Mouse (Mus musculus): ENCODE measurements at regions not wholly inside any gene's neighbourhood (a gene's known extent, or its start where the extent isn't known, plus 50 kb on each side); places are given as distances from the start of the nearest gene placed in this dataset.
A peak's percentile ranks its signal among the peaks of the same experiment; 100 is the strongest.
"Not testable (repeated sequence)": the region's sequence is repeated elsewhere in the genome, so short reads cannot be mapped to it uniquely, and the experiment has no call there.

DNA sequence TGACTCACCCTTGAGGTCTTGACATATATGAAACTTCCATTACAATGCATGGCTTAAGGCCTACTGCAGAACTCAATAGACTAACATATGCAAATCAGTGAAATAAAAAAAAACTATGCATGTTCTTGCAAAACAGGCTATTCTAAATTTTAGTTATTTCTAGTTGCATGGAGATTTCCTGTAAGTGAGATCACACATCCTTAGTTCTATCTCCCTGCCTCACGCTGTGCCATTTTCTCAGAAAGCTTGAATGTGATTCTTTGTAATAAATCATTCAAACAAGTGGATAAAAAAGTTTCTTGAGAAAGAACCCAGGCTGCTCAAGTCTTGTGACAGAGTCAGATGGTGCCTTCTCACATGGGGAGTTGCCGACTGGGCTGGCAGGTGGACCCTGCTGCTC is 228.9 kb upstream of the Gap43 start:
- intact Hi-C loops (cut with DNase I), result no loop called here
- DNase-seq, result no peak

DNA sequence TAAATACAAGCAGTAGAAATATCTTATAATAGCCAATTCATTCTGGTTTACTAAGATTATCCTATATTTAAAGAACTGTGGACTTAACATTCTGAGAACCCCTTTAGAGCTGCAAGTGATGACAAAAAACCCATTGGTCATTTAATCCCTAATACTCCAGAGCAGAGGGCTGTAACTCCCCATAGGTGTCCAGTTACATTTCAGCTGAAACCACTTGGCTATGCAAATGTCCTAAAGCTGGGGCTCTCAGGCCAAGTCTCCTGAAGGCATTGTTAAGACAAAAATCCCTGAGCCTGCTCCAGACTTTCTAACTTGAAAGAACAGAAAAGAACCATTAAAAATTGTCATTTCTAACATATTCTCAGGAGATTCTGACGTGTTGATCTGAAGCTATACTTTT is 209.1 kb upstream of the Gap43 start:
- DNase-seq, result no peak
- intact Hi-C loops (cut with DNase I), result no loop called here

DNA sequence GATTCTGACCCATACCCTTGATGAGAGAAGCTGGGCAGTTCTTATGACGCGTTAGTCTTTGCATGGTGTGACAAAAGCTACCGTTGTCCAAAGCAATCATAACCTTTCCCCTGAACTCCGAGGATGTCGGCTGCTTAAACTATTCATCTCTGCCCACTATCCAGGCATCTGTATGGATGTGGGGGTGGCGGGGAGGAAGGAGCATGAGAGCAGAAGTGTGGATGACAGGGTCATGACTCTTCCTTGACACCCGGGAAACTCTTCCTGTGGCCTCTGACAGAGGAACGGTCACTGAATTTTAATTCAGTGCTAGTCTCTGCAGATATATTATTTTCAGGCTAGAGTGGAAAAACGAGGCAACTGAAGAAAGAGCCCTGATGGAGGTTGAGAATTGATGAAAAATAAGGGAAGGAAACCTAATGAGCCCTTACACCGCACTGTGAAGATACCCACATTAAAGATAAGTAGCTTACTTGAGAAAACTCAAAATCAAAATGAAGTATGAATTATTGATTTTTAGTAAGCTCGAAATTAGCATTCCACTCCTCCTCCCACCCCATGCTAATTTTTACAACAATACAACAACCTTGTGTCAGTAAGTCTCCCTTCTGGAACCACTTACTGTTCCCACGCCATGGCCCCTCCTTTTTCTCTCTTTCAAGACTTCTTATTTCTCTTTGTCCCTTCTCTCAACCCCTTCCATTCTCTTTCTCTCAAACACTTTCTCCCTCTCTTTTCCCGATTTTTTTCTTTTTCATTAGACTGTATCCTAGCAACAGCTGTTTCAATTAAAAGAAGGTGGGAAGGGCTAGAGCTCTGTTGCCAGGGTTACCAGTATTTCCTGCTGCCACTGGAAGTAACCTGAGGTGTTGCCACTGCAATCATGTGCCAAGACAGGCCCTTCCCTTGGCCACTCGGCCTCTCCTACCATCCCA is 206.0 kb upstream of the Gap43 start:
- intact Hi-C loops (cut with DNase I), result no loop called here
- no peak for DNase-seq

DNA sequence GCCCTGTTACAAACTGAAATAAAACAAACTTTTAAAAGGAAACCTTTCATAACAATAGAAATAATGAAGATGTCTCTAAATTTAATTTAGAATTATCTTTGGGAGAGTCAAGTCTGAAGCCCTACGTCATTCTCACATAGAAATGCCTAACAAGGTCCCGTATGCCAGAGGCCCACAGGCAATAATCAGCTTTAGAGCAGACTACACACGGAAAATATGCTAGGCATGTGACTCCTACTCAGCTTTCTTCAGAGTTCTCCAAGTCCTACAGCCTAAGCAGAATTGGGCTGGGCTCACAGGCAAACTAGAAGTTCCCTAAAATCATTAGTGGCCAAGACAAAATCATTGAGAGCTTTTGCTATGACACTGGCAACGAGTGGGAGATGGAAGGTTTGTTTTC is 176.9 kb upstream of the Gap43 start:
- no peak for DNase-seq
- intact Hi-C loops (cut with DNase I), result no loop called here

DNA sequence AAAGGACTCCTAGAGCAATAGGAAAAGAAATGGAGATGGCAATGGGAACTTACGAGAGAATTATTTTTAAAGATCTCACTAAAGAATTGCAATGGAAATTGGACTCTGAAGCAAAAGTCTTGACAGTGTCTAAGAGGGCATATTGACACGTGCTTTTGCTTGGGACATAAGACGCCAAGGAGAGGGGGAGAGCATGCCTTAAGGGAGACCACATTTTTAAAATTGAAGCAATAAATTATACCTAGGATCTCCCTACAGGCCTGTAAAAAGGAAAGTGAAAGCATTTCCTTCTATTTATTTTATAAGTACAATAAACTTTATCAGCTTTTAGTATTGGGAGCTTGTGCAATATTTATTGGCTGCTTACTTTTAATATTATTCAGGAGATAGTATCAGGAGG is 175.5 kb upstream of the Gap43 start:
- intact Hi-C loops (cut with DNase I), result no loop called here

DNA sequence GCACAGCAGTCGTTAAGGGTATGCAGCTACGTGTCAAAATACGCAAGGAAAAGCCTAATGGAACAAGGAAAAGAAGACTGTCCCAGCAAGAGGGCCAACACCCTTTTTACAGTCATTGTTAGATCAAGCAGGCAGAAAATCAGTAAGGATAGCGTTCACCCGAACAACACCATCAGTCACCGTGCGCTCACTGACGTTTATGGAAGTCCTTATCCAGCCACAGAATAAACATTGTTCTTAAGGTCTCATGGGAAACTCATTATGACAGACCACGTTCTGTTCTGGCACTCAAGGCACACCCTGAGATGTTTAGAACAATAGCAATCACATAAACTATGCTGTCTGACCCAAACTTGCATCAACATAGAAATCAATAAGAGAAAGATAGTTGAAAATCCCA is 164.7 kb upstream of the Gap43 start:
- DNase-seq, result no peak
- intact Hi-C loops (cut with DNase I), result no loop called here

More for the DNA sequence above, 175.5 kb upstream of the Gap43 start:
- DNase-seq, result no peak

DNA sequence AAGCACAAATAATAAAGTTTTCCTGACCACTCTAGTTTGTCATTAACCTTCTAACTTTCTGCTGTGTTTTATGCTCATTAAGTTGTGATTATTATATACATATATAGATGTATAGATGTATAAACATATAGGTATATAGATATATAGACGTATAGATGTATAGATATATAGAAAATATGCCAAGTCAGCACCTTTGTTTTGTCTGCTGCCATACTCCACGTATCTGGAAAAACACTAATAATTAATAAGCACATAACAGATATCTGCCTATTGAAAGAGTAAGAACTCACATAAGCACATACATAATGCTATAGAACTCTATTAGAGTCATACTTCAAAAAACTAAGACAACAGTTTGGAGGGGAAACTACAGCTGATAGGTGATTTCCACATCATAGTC is 161.3 kb upstream of the Gap43 start:
- intact Hi-C loops (cut with DNase I), result no loop called here
- DNase-seq, result no peak

DNA sequence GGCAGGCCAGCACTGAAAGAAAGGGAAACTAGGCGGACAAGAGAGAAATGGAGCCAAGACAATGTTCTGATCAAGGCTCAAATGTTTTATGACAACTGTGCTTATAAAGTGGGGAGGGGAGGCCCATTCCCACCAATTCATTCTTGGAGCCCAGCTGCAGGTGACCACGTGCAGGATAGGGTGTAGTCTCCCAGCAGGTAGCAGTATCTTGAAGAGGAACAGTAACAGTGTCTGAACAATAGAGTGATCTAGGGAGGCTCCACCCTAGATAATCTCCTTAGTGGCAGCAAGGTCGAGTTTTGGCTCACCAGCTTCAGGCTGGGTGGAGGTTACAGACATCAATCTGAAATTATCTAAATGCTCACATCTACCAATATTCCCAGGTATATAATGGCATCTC is 160.7 kb upstream of the Gap43 start:
- DNase-seq; intact Hi-C loops (cut with DNase I): not testable (repeated sequence)

DNA sequence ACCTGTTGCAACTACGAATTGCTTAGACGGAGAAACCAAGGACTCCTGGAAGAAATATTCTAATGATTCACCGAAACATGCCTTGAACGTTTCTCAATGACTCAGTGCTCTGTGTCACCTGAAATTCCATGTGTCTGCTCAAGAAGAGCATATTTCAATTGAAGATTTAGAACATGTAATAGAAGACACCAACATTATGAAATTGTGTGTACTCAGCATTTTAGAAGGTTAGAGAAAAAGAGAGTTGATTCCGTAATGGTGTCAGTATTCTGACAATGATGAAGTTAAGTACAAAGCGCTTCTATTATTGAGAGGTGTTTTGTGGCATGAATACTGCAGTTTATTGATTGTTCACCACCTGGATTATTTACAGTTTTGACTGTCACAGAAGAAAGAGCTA is 159.1 kb upstream of the Gap43 start:
- DNase-seq, result no peak
- intact Hi-C loops (cut with DNase I), result no loop called here

DNA sequence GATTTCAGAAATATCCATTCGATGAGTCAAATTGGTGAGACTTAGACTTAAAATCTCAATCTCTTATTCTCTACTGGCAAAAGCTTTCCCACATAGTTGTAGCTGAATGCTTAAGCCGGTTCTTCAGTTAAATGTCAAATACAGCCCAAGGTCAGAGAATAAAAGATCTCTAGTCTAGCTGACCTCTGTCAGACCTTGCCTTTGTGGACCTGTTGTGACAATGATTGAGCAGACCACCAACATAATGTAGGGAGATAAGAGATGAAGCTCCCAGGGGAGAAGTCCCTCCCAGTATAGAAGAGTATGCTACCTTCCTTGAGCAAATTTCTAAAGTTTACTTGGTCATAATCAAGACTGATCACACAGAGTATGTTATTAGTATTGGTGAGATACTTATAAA is 157.9 kb upstream of the Gap43 start:
- intact Hi-C loops (cut with DNase I), result no loop called here
- DNase-seq, result no peak

DNA sequence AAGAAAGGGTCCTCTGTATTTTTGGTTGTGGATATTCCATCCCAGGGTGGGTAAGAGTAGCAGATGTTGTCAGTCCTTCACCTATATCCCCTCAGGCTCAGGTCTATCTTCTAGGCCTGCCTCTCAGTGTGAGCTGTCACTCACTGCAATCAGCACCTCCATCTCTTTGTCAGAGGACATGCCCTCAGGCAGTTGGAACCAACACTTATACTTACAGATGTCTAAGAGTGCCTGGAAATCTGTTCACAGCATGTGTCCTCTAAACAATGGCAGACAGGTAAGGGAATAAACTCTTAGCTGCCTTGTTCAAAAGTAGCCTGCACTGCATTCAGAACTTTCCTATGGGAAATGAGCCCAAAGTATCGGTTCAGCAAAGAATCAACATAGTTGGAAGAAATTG is 153.1 kb upstream of the Gap43 start:
- no peak for DNase-seq
- intact Hi-C loops (cut with DNase I), result no loop called here

DNA sequence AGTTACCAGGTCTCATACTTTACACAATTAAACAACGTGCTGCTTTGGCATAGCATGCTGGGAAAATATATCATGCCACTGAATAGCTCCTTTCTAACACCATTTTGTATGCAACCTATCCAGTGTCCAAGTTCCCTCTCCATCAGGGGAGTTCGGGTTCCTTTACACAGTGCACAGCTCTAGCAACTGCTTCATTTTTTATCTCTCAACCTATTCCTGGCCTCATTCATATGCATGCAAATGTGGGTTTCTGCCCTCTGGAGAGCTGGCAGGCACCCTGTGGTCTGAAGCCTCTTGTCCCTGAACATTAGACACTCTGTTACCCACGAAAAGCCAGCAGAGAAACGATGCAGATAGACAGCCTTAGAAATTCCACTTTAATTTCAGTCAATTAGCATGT is 148.3 kb upstream of the Gap43 start:
- peak; percentile 11 for DNase-seq
- intact Hi-C loops (cut with DNase I), result no loop called here

DNA sequence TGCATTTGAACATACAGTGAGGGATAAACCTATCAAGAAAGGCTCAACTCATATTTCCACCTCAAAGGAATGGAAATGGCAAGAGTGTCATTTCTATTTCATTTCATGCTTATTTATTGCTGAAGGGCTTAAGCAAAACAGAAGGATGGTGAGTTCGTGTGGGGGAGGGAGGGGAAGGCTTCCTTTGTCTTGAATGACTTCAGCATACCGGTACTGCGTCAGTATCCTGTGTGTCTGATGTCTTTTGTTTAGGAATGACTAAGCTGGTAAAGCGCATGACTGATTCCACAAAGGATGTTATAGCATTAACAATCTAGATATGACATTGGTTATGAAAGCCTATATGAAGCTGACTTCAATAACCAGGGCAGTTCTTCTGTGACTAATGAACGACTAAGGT is 139.5 kb upstream of the Gap43 start:
- intact Hi-C loops (cut with DNase I), result no loop called here
- DNase-seq, result no peak

DNA sequence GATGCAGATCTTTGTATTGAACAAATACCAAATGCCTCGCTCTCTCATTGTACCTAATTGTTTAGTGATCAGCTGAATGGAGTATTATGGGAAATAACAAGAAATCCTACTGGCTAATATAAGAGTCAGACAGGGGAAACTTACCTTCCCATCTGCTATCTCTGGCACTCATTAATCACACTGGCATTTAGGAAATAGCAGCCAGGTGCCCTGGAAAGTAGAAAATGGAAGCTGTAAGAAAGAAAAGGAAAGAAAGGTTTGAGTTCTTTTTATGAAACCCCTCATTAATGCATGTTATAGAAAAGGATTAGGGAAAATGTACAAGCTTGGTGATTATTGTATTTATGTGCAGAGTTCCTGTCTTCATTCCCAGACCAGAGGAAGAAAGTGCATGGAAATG is 126.5 kb upstream of the Gap43 start:
- intact Hi-C loops (cut with DNase I), result no loop called here
- DNase-seq, result no peak

DNA sequence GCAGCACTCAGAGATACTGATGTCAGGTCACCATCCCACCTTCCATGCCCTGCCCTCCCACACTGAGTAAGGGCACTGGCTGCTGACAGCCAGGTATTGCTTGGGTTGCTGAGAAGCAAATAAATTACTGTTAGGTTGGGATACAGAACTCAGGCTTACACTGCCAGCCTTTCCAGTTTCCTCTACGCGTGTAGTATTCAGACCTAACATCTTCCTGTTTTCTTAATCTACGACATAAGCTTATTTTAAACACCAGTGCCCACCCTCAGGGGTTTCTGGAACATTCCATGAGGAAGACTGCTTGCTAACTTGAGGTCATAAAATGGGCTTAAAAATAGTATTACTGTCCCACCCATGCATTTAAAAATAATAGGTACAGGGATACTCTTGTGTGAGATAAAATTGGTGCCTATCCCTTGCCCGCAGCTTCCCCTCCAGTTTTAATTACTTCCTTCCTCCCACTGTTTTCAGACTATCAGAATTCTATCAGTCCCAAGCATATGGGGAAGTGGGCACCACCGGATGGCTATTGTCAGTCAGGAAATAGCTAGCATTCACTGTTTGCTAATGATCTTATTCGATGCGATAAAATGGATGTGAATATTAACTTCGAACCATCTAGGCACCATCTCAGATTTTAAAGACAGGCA is 116.0 kb upstream of the Gap43 start:
- DNase-seq, result no peak
- intact Hi-C loops (cut with DNase I), result no loop called here

DNA sequence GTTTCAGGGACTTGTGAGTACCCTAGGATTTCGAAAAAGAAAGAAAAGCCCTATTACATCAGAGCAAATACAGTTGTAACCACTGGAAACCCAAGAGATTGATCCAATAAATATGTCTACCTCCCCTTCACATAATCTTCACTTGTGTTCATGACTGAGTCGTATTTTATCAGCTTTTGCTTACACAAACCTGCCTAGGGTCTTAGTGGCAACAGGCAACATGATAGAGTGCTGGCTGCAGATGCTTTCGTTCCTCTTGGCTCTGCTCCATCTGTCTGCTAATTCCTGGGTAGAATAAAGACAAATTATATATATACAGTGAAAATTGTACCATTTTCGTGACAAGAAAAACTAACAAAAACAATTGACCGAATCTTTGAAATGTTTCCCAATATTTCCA is 112.9 kb upstream of the Gap43 start:
- no peak for DNase-seq
- intact Hi-C loops (cut with DNase I), result no loop called here

DNA sequence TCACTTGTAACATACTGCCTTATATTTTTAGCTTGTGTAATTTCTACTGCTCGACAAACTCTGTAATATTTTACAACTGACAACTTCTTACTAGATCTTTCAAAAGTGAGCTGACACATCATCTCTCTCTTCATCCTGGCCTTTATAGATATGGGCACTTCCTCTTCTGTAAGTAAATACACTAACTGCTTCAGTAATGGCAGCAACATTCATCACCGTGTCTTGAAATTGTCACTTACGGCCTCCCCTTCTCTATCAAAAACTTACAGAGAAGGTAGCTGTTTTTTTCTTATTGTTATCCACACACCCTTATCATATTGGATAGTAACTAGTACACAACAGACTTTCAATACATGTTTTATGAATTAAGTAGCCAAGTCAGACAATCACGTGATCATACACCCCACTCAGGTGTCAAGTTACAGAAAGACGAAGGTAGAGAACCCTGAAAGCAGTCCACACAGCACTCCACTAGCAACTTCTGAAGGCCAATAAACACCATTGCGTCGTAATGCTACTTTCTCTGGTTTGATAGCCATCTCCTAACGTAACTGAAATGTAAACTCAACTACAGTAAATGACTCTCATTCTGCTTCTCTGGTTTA is 109.5 kb upstream of the Gap43 start:
- no peak for DNase-seq
- intact Hi-C loops (cut with DNase I), result loop anchor here (10.0 kb wide), 1 partner anchor 185 kb away; no protein-coding TSS in a partner anchor

DNA sequence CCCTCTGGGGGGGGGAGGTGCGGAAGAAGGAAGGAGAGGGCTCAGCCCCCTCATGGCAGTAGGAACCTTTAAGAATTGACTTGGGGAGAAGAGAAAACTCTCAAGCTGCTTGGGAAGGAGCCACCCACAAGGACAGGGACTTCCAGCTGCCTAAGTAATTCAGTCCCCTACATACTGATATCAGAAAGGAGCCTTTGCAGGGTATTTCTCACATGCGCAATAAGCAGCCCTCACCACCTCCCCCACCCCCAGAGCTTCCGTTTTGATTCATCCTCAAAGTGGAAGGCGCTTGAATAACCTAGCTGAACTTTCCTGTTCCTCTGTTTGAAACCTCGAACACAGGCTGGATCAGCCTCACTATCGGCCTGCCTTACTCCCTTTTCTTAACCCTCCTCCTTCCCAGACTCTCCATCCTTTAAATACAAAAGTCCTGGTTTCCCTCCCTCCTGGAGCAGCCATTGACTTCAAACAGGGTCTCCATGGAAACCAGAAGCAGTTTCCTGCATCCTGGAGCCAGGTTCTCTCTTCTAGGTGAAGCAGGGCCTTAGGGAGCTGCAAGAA is 104.5 kb upstream of the Gap43 start:
- peak; percentile 54 for DNase-seq
- intact Hi-C loops (cut with DNase I), result loop anchor here (10.0 kb wide), 1 partner anchor 180 kb away; no protein-coding TSS in a partner anchor

DNA sequence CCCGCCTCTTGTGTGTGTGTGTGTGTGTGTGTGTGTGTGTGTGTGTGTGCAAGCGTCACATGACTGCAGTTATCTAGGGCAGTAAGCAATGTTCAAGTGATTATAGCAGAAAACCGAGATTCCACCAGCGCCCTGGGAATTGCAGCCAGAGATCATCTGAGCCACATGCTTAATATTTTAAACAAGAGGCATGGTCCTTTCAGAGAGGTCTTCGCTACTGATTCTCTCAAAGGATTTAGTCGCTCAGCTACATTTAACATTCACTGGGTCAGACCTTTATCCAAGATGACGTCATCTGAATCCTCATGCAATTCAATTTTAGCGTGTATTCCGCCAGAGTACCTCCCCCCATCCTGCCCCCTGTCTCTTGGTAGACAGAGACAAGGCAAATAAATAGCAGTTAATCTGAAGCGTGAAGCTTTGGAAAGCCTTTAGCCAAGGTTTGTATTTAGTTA is 104.0 kb upstream of the Gap43 start:
- intact Hi-C loops (cut with DNase I), result loop anchor here (10.0 kb wide), 1 partner anchor 180 kb away; no protein-coding TSS in a partner anchor
- DNase-seq, result peak; percentile 25

DNA sequence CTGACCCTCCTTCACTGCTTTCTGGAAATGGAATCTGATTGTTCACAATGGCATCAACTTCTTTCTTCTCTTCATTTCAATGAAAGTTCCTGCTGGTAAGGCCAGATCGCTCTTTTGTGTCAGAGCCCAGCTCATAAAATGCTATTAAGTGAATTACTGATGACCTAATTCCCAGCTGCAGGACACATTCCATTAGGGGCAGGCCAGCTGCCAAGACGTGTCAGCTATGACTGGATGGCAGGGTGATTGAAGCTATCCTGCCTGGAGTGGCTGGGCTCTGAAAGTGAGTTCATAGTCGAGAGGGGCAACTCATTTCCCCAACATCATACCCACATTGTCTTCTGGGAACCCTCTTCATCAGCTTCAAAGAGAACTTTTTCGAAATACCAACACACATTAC is 100.4 kb upstream of the Gap43 start:
- peak; percentile 5 for DNase-seq
- intact Hi-C loops (cut with DNase I), result loop anchor here (10.0 kb wide), 1 partner anchor 176 kb away; no protein-coding TSS in a partner anchor

DNA sequence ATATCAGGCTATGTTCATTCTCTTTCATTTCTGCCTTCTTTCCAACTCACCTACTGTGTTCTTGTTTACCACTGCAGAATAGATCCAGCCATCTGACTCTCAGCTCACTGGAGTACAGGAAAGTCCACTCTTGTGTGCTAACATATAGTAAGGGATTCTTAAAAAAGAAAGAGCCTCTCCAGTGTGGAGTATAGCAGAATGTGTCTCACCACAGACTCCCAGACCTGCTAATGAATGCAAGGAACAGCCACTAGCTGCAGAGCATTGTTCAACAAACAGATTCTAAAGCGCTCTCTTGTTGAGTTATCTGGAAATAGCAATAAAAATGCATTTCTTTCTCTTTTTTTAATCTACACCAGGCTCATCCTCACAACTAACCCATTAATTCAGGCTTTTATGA is 91.1 kb upstream of the Gap43 start:
- DNase-seq, result no peak
- intact Hi-C loops (cut with DNase I), result no loop called here
